Comparison of ENCODE assay signal across 17 mouse cellular contexts in genomic region chr4:35807497-35808210, GRCm38 (mm10).
DNase-seq lines count a peak whose midpoint lies in the region; ATAC-seq and TF ChIP-seq lines count a peak whose summit lies in the region.
"Had no signal": no experiment of that assay in that cellular context is flagged by ENCODE, and none has a peak within 500 bp of the region (broad histone marks: within the 10 kb centered on the region; RNA-seq: fewer than 3 reads in every experiment).

No protein-coding gene starts in this region.

- no peaks in the 10 kb centered on the region for H3K27me3 ChIP-seq in forebrain, embryonic 10.5 days (ENCODE audit: poor library complexity, severe bottlenecking)
- H3K27me3 ChIP-seq in forebrain, embryonic 16.5 days (replicated peaks; ENCODE audit: control insufficient read depth, insufficient read depth, low read length) = no peaks in the 10 kb centered on the region
- no peaks in the 10 kb centered on the region for H3K27me3 ChIP-seq in forebrain, embryonic 13.5 days
- H3K27me3 ChIP-seq in midbrain, embryonic 14.5 days (ENCODE audit: control insufficient read depth, insufficient read depth, low read length) = no peaks in the 10 kb centered on the region
- no peaks in the 10 kb centered on the region for H3K27me3 ChIP-seq in lung, postnatal 0 days (replicated peaks; ENCODE audit: insufficient read depth, low read length)
- H3K27me3 ChIP-seq: hindbrain, embryonic 13.5 days; Patski had no signal

- H3K9ac ChIP-seq in forebrain, embryonic 16.5 days (replicated peaks; ENCODE audit: low read depth, low read length) = no peak overlapping the region
- H3K9ac ChIP-seq in forebrain, embryonic 13.5 days = no peak overlapping the region
- H3K9ac ChIP-seq in midbrain, embryonic 14.5 days (replicated peaks; ENCODE audit: low read length) = no peak overlapping the region
- H3K9ac ChIP-seq in lung, postnatal 0 days (replicated peaks; ENCODE audit: low read depth) = no peak overlapping the region
- H3K9ac ChIP-seq: hindbrain, embryonic 13.5 days; liver, embryonic 14.5 days had no signal

- no peak overlapping the region for H3K4me3 ChIP-seq in forebrain, embryonic 10.5 days
- H3K4me3 ChIP-seq in forebrain, embryonic 16.5 days (replicated peaks; ENCODE audit: low read length) = no peak overlapping the region
- no peak overlapping the region for H3K4me3 ChIP-seq in forebrain, embryonic 13.5 days
- no peak overlapping the region for H3K4me3 ChIP-seq in midbrain, embryonic 14.5 days (replicated peaks; ENCODE audit: low read depth, low read length)
- H3K4me3 ChIP-seq in lung, postnatal 0 days (ENCODE audit: low read depth, low read length) = no peak overlapping the region
- H3K4me3 ChIP-seq: hindbrain, embryonic 13.5 days; layer of hippocampus, adult 2 months had no signal

- no peak overlapping the region for H3K4me2 ChIP-seq in forebrain, embryonic 16.5 days (ENCODE audit: low read length)
- H3K4me2 ChIP-seq in forebrain, embryonic 13.5 days = no peak overlapping the region
- no peak overlapping the region for H3K4me2 ChIP-seq in midbrain, embryonic 14.5 days (ENCODE audit: low read length)
- no peak overlapping the region for H3K4me2 ChIP-seq in lung, postnatal 0 days (replicated peaks; ENCODE audit: low read depth, low read length)
- H3K4me2 ChIP-seq: hindbrain, embryonic 13.5 days had no signal

- TF ChIP-seq CTCF in lung, postnatal 0 days (IDR thresholded peaks at IDR 0.05) = no peak

- no peaks in the 10 kb centered on the region for H3K9me3 ChIP-seq in forebrain, embryonic 10.5 days
- H3K9me3 ChIP-seq in forebrain, embryonic 16.5 days (ENCODE audit: control insufficient read depth, low read length) = no peaks in the 10 kb centered on the region
- no peaks in the 10 kb centered on the region for H3K9me3 ChIP-seq in forebrain, embryonic 13.5 days (replicated peaks)
- H3K9me3 ChIP-seq in midbrain, embryonic 14.5 days (ENCODE audit: control insufficient read depth, low read length) = no peaks in the 10 kb centered on the region
- no peaks in the 10 kb centered on the region for H3K9me3 ChIP-seq in lung, postnatal 0 days (ENCODE audit: low read length)
- H3K9me3 ChIP-seq: hindbrain, embryonic 13.5 days had no signal

- peak overlapping the region; percentile 41; the same call in 1 of the 2 replicates for H3K27ac ChIP-seq in forebrain, embryonic 10.5 days
- no peak overlapping the region for H3K27ac ChIP-seq in forebrain, embryonic 16.5 days (ENCODE audit: low read length)
- H3K27ac ChIP-seq in forebrain, embryonic 13.5 days = no peak overlapping the region
- no peak overlapping the region for H3K27ac ChIP-seq in midbrain, embryonic 14.5 days (replicated peaks; ENCODE audit: low read depth, low read length)
- H3K27ac ChIP-seq in lung, postnatal 0 days (ENCODE audit: low read length) = no peak overlapping the region
- H3K27ac ChIP-seq: hindbrain, embryonic 13.5 days; layer of hippocampus, adult 2 months; liver, embryonic 14.5 days had no signal

- no peak for DNase-seq in forebrain, embryonic 10.5 days (ENCODE audit: extremely low spot score, low spot score)
- DNase-seq in Muller cell, postnatal 12 days (ENCODE audit: inconsistent ontology term) = peak; percentile 19
- DNase-seq in midbrain, embryonic 14.5 days = peak; percentile 21
- DNase-seq in lung, postnatal 14 days = no peak
- no peak for DNase-seq in lung, postnatal 0 days (ENCODE audit: low spot score)
- DNase-seq: adrenal gland, postnatal 14 days; cerebellum, adult 8-10 months; gastrocnemius, postnatal 14 days; thymus, adult 18-20 months had no signal

- no peaks in the 10 kb centered on the region for H3K36me3 ChIP-seq in forebrain, embryonic 10.5 days (replicated peaks)
- H3K36me3 ChIP-seq in forebrain, embryonic 16.5 days (ENCODE audit: control insufficient read depth, insufficient read depth) = no peaks in the 10 kb centered on the region
- no peaks in the 10 kb centered on the region for H3K36me3 ChIP-seq in forebrain, embryonic 13.5 days (ENCODE audit: poor library complexity, severe bottlenecking)
- no peaks in the 10 kb centered on the region for H3K36me3 ChIP-seq in midbrain, embryonic 14.5 days (ENCODE audit: control insufficient read depth, insufficient read depth, low read length)
- no peaks in the 10 kb centered on the region for H3K36me3 ChIP-seq in lung, postnatal 0 days (ENCODE audit: insufficient read depth, low read length)
- H3K36me3 ChIP-seq: hindbrain, embryonic 13.5 days had no signal

- peaks cover 13% of the 10 kb centered on the region for H3K4me1 ChIP-seq in forebrain, embryonic 10.5 days
- H3K4me1 ChIP-seq in forebrain, embryonic 16.5 days (replicated peaks; ENCODE audit: control insufficient read depth, insufficient read depth, low read length) = no peaks in the 10 kb centered on the region
- H3K4me1 ChIP-seq in forebrain, embryonic 13.5 days = no peaks in the 10 kb centered on the region
- no peaks in the 10 kb centered on the region for H3K4me1 ChIP-seq in midbrain, embryonic 14.5 days (ENCODE audit: control insufficient read depth, insufficient read depth, low read length)
- no peaks in the 10 kb centered on the region for H3K4me1 ChIP-seq in lung, postnatal 0 days (ENCODE audit: insufficient read depth, low read depth, low read length)

- WGBS in forebrain, embryonic 10.5 days = 58% methylated on average over 6 of the region's 6 CpGs
- WGBS in forebrain, embryonic 16.5 days = 41% methylated on average over 6 of the region's 6 CpGs
- 37% methylated on average over 6 of the region's 6 CpGs for WGBS in forebrain, embryonic 13.5 days
- 29% methylated on average over 6 of the region's 6 CpGs for whole genome bisulfite sequencing in midbrain, embryonic 14.5 days
- WGBS in lung, postnatal 0 days = 75% methylated on average over 6 of the region's 6 CpGs

- TF ChIP-seq EP300 in lung, postnatal 0 days (IDR thresholded peaks at IDR 0.05) = no peak

- ATAC-seq in forebrain, embryonic 16.5 days = no peak
- ATAC-seq in forebrain, embryonic 13.5 days = peak; percentile 50
- no peak; the same call in 1 of the 2 replicates for ATAC-seq in midbrain, embryonic 14.5 days (ENCODE audit: low FRiP score, low TSS enrichment)
- no peak for ATAC-seq in lung, postnatal 0 days
- ATAC-seq: activated CD4-positive, CD25-positive, alpha-beta regulatory T cell, adult 4 months; intestine, embryonic 16.5 days; Patski had no signal

Comparison
In these comparisons a context has a peak if more than half of its experiments do, and no peak if none do; other contexts are left out.
1. DNase-seq: peak in Muller cell, postnatal 12 days (single experiment) and midbrain, embryonic 14.5 days (single experiment); none in forebrain, embryonic 10.5 days (single experiment), lung, postnatal 14 days (single experiment) and lung, postnatal 0 days (single experiment).